In genomic region chr8:13597777-13598176, GRCm38 (mm10) we compare ENCODE assay signal across 32 mouse cellular contexts. TPM values are rescaled to one million over a fixed set of nuclear protein-coding genes. Genes with fewer than 3 reads are reported as not detected.
DNase-seq lines count a peak whose midpoint lies in the region; ATAC-seq and TF ChIP-seq lines count a peak whose summit lies in the region.
"Had no signal": no experiment of that assay in that cellular context is flagged by ENCODE, and none has a peak within 500 bp of the region (broad histone marks: within the 10 kb centered on the region; RNA-seq: fewer than 3 reads in every experiment).

No protein-coding gene starts in this region.

- H3K4me3 ChIP-seq in heart, embryonic 12.5 days = no peak overlapping the region
- H3K4me3 ChIP-seq in heart, embryonic 15.5 days = no peak overlapping the region
- no peak overlapping the region for H3K4me3 ChIP-seq in heart, adult 2 months
- H3K4me3 ChIP-seq in megakaryocyte, embryonic 14.5 days (replicated peaks) = peak overlapping the region; percentile 24
- H3K4me3 ChIP-seq: forebrain, embryonic 10.5 days; forebrain, embryonic 13.5 days had no signal

- peak overlapping the region; percentile 19; the same call in 1 of the 2 replicates for H3K4me2 ChIP-seq in heart, embryonic 12.5 days
- peak overlapping the region; percentile 16; the same call in 1 of the 2 replicates for H3K4me2 ChIP-seq in heart, embryonic 15.5 days
- H3K4me2 ChIP-seq: forebrain, embryonic 13.5 days; hindbrain, embryonic 14.5 days had no signal

- no peak for TF ChIP-seq CTCF in heart, adult 2 months (IDR thresholded peaks at IDR 0.05)

- no peaks in the 10 kb centered on the region for H3K27me3 ChIP-seq in heart, embryonic 12.5 days (replicated peaks)
- no peaks in the 10 kb centered on the region for H3K27me3 ChIP-seq in heart, embryonic 15.5 days
- H3K27me3 ChIP-seq in heart, adult 2 months (ENCODE audit: control insufficient read depth, insufficient read depth, low read length) = no peaks in the 10 kb centered on the region
- H3K27me3 ChIP-seq in megakaryocyte, embryonic 14.5 days (replicated peaks) = no peaks in the 10 kb centered on the region
- H3K27me3 ChIP-seq: forebrain, embryonic 13.5 days had no signal

- intact Hi-C loops in heart, postnatal 36 days (cut with DNase I) = no loop called here
- intact Hi-C loops in heart, postnatal 14 days (cut with DNase I) = no loop called here
- intact Hi-C loops in heart, adult 2 months (cut with DNase I) = loop anchor here (2.0 to 5.0 kb wide), 2 partner anchors 47 to 130 kb away; no protein-coding TSS in a partner anchor

- H3K4me1 ChIP-seq in heart, embryonic 12.5 days (replicated peaks) = peaks cover 22% of the 10 kb centered on the region
- peaks cover 19% of the 10 kb centered on the region for H3K4me1 ChIP-seq in heart, embryonic 15.5 days (replicated peaks)
- peaks cover 9% of the 10 kb centered on the region for H3K4me1 ChIP-seq in heart, adult 2 months (ENCODE audit: control insufficient read depth, insufficient read depth, low read length)
- H3K4me1 ChIP-seq in megakaryocyte, embryonic 14.5 days = peaks cover 100% of the 10 kb centered on the region
- H3K4me1 ChIP-seq: forebrain, embryonic 10.5 days; forebrain, embryonic 13.5 days had no signal

- WGBS in heart, embryonic 12.5 days = 58% methylated on average over 6 of the region's 6 CpGs
- 48% methylated on average over 6 of the region's 6 CpGs for WGBS in heart, embryonic 15.5 days
- WGBS in heart, adult 2 months = 69% methylated on average over 6 of the region's 6 CpGs

- peak overlapping the region; percentile 71 for H3K27ac ChIP-seq in heart, embryonic 12.5 days (ENCODE audit: poor library complexity, severe bottlenecking)
- H3K27ac ChIP-seq in heart, embryonic 15.5 days = peak overlapping the region; percentile 51
- H3K27ac ChIP-seq in heart, adult 2 months = no peak overlapping the region
- H3K27ac ChIP-seq: forebrain, embryonic 10.5 days; forebrain, embryonic 13.5 days; hindbrain, embryonic 14.5 days; hindbrain, postnatal 0 days had no signal

- no peaks in the 10 kb centered on the region for H3K79me2 ChIP-seq in heart, adult 2 months (replicated peaks; ENCODE audit: control insufficient read depth, insufficient read depth, low read length)

- no peak for TF ChIP-seq POLR2A in heart, adult 2 months (IDR thresholded peaks at IDR 0.05; ENCODE audit: insufficient read depth, low read depth, low read length)

- 0 out of 2 replicates have a peak, but pooled peaks have one; percentile 31 for ATAC-seq in heart, embryonic 12.5 days (ENCODE audit: insufficient number of reproducible peaks, low FRiP score)
- peak; percentile 54; the same call in 1 of the 2 replicates for ATAC-seq in heart, embryonic 15.5 days (replicated peaks; ENCODE audit: insufficient number of reproducible peaks, insufficient read depth, low FRiP score, low read depth)
- ATAC-seq in megakaryocyte, adult 5-6 weeks (ENCODE audit: poor library complexity, severe bottlenecking) = no peak
- ATAC-seq: activated CD4-positive, CD25-positive, alpha-beta regulatory T cell, adult 4 months; forebrain, embryonic 13.5 days; forebrain, embryonic 16.5 days; hindbrain, postnatal 0 days; inflammation-experienced regulatory T-cells, adult 6 months; intestine, embryonic 16.5 days had no signal

- TF ChIP-seq EP300 in heart, adult 2 months (IDR thresholded peaks at IDR 0.05; ENCODE audit: insufficient read depth, low read depth, low read length) = no peak

- peaks cover 47% of the 10 kb centered on the region for H3K36me3 ChIP-seq in heart, embryonic 12.5 days
- H3K36me3 ChIP-seq in heart, embryonic 15.5 days = peaks cover 17% of the 10 kb centered on the region
- no peaks in the 10 kb centered on the region for H3K36me3 ChIP-seq in heart, adult 2 months (ENCODE audit: control insufficient read depth, insufficient read depth, low read length)
- H3K36me3 ChIP-seq in megakaryocyte, embryonic 14.5 days (replicated peaks; ENCODE audit: low read length) = peaks cover 99% of the 10 kb centered on the region

- H3K9me3 ChIP-seq in heart, embryonic 12.5 days (replicated peaks) = no peaks in the 10 kb centered on the region
- no peaks in the 10 kb centered on the region for H3K9me3 ChIP-seq in heart, embryonic 15.5 days (replicated peaks)
- no peaks in the 10 kb centered on the region for H3K9me3 ChIP-seq in megakaryocyte, embryonic 14.5 days
- H3K9me3 ChIP-seq: forebrain, embryonic 13.5 days had no signal

- no peak overlapping the region for H3K9ac ChIP-seq in heart, embryonic 12.5 days
- H3K9ac ChIP-seq in heart, embryonic 15.5 days = no peak overlapping the region
- no peak overlapping the region for H3K9ac ChIP-seq in heart, adult 2 months (ENCODE audit: low read depth, low read length)
- H3K9ac ChIP-seq: forebrain, embryonic 13.5 days; hindbrain, embryonic 14.5 days had no signal

- peak; percentile 85 for DNase-seq in heart, adult 11 months
- no peak for DNase-seq in heart, postnatal 36 days
- DNase-seq in heart, postnatal 14 days = no peak
- no peak for DNase-seq in heart, adult 2 months
- DNase-seq: adrenal gland, adult 8-10 months; adrenal gland, postnatal 25 days; cerebellum, adult 11-12 months; cerebellum, adult 8-10 months; cerebellum, postnatal 10 days; gastrocnemius, postnatal 10 days; gastrocnemius, postnatal 36 days; kidney, adult 18-20 months; kidney, adult 9 months had no signal

RNA-seq across cellular contexts. Expression of gene 1700029H14Rik, which starts 35.5 kb away (rescaled TPM):
- not detected for total RNA-seq in heart, postnatal 36 days (2021)
- polyA plus RNA-seq in heart, embryonic 12.5 days (2016; fragmentation: Nextera tagmentation; extraction: Ambion mirVana) = not detected in 2 replicates
- not detected for total RNA-seq in heart, postnatal 14 days (2021)
- not detected in 2 replicates for polyA plus RNA-seq in heart, embryonic 15.5 days (2015; fragmentation: Nextera tagmentation; extraction: Ambion mirVana)
- not detected for total RNA-seq in heart, adult 2 months (2021)
- polyA plus RNA-seq in heart, adult 2 months (2012; rRNA removed) = 0.32 and 0.45 TPM in 2 replicates
- polyA plus RNA-seq in megakaryocyte, embryonic 14.5 days (2012; ENCODE audit: insufficient read depth, low replicate concordance) = 20.4 and 26.5 TPM in 2 replicates
- not detected in 2 replicates for total RNA-seq in megakaryocyte, adult 5-6 weeks (2015)
- not detected in 2 replicates for total RNA-seq in megakaryocyte, adult 5-6 weeks (2017)
- total RNA-seq: adrenal gland, adult 8-10 months; adrenal gland, postnatal 25 days; ES-E14; gastrocnemius, adult 18-20 months; gastrocnemius, postnatal 10 days; gastrocnemius, postnatal 36 days; granulocyte monocyte progenitor cell, adult 5-6 weeks had no signal
- polyA plus RNA-seq: activated CD4-positive, CD25-positive, alpha-beta regulatory T cell, adult 4 months; brain, embryonic 14.5 days; embryonic facial prominence, embryonic 11.5 days; embryonic facial prominence, embryonic 14.5 days; forebrain, embryonic 10.5 days; forebrain, embryonic 13.5 days; forebrain, embryonic 16.5 days; hindbrain, embryonic 11.5 days; hindbrain, embryonic 14.5 days; inflammation-experienced regulatory T-cells, adult 6 months; intestine, embryonic 16.5 days had no signal
